Mouse (Mus musculus) neural tube, embryonic 15.5 days (tissue): Measurements from ENCODE around the gene Mrps6. TPM values are rescaled to one million over a fixed set of nuclear protein-coding genes. Genes with fewer than 3 reads are reported as not detected.

Experiments used
- ATAC-seq: fragments of 200-750 bp; cut with Nextera tagmentation; 2 replicates; pipeline ENCODE4 v1.8.0; 2017; ENCODE audit warnings: mild to moderate bottlenecking, moderate TSS enrichment, moderate library complexity; ENCODE audit not compliant: low FRiP score
- H3K27ac ChIP-seq: fragments of 300-500 bp; sonication (generic); replicated peaks from 2 replicates; pipeline ENCODE4 v1.5.1; 2015; ENCODE audit warnings: mild to moderate bottlenecking, inconsistent platforms
- H3K27me3 ChIP-seq: fragments of 300-500 bp; sonication (generic); replicated peaks from 2 replicates; pipeline ENCODE4 v1.6.1; 2015; ENCODE audit warnings: inconsistent platforms
- H3K36me3 ChIP-seq: fragments of 300-500 bp; sonication (generic); 2 replicates; pipeline ENCODE4 v1.6.1; 2015; ENCODE audit warnings: inconsistent platforms
- H3K4me1 ChIP-seq: fragments of 300-500 bp; sonication (generic); 2 replicates; pipeline ENCODE4 v1.6.1; 2015; ENCODE audit warnings: inconsistent platforms
- H3K4me2 ChIP-seq: fragments of 300-500 bp; sonication (generic); 2 replicates; pipeline ENCODE4 v1.6.1; 2015; ENCODE audit warnings: inconsistent platforms, mild to moderate bottlenecking, moderate library complexity
- H3K4me3 ChIP-seq: fragments of 300-500 bp; sonication (generic); replicated peaks from 2 replicates; pipeline ENCODE4 v1.5.1; 2015; ENCODE audit warnings: mild to moderate bottlenecking, inconsistent platforms
- H3K9ac ChIP-seq: fragments of 300-500 bp; sonication (generic); replicated peaks from 2 replicates; pipeline ENCODE4 v1.6.1; 2015; ENCODE audit warnings: mild to moderate bottlenecking, inconsistent platforms
- H3K9me3 ChIP-seq: fragments of 300-500 bp; sonication (generic); replicated peaks from 2 replicates; pipeline ENCODE4 v1.6.1; 2016; ENCODE audit warnings: inconsistent platforms
- WGBS: fragments of 180-500 bp; shearing (Covaris S2); methylation state at CpG from one replicate; pipeline ENCODE4 v1.1.7; 2015; ENCODE audit warnings: mixed read lengths; 5-methylcytosine and 5-hydroxymethylcytosine counted together
- polyA plus RNA-seq: library from polyadenylated mRNA; unstranded; fragments of >200 nt; fragmentation: Nextera tagmentation; extraction: Ambion mirVana; gene quantifications from 2 replicates; pipeline ENCODE4 v1.2.1, GENCODE M21; 2015

Mrps6 gene
- polyA plus RNA-seq, 1 experiment from 2014 or later: 180 TPM

DNA sequence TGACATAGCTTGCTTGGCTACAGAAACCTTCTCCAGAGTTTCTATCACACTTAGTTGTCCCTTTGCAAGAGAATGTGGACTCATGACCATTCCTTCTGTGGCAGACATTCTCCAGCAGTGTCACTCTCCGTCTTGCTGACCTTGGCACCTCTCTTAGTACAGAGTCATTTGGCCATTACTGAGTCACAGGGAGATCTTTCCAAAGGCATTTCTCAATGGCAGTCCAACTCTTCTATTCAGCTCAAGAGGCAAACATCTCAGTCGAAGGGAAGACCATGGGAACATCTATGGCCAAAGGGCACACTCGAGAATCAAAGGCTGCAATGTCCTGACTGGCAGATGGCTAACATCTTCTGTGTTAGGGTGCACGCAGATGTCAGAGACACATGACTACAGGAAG is 74.4 kb downstream of the Mrps6 start:
- H3K9me3 ChIP-seq: no peaks in the 10 kb centered on the region
- H3K36me3 ChIP-seq: no peaks in the 10 kb centered on the region
- no peak overlapping the region for H3K9ac ChIP-seq
- ATAC-seq: no peak
- H3K4me2 ChIP-seq: no peak overlapping the region
- no peak overlapping the region for H3K27ac ChIP-seq
- no peaks in the 10 kb centered on the region for H3K4me1 ChIP-seq
- no peak overlapping the region for H3K4me3 ChIP-seq
- no peaks in the 10 kb centered on the region for H3K27me3 ChIP-seq
- 91% methylated on average over 4 of the region's 4 CpGs for WGBS

DNA sequence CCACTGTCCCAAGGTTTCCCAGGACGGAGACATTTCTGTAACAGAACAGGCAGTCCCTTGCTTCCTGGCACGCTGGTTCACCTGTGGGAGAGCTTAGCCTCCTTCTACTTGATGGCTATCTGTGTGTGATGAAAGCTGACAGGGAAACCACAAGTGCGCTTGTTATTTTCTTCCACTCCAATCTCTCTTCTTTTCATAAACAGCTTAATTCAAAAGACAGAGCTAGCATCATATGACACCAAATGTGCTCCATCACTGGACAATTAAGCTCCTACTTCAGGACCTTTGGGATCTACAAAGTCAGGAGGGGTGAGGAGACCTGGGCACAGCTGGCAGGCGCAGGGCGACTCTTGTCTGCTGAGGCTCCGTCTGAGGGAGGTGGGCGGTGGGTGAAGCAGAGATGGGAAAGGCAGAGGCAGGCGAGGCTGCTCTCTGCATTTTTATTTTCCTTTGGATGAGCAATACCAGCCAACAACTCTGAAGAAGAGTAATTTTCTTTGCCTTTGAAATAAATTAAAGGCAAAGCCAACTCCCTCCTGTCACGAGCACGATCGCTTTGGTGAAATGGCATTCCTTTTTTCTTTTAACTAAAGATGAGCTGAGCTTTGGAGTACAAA is 76.2 kb downstream of the Mrps6 start:
- Histone ChIP-seq H3K27ac (no peak overlapping the region), H3K4me3 (no peak overlapping the region), H3K4me2 (no peak overlapping the region), H3K9me3 (no peaks in the 10 kb centered on the region), H3K36me3 (no peaks in the 10 kb centered on the region), H3K9ac (no peak overlapping the region), H3K4me1 (peaks cover 5% of the 10 kb centered on the region), H3K27me3 (no peaks in the 10 kb centered on the region)
- no peak for ATAC-seq
- 78% methylated on average over 11 of the region's 11 CpGs for WGBS

DNA sequence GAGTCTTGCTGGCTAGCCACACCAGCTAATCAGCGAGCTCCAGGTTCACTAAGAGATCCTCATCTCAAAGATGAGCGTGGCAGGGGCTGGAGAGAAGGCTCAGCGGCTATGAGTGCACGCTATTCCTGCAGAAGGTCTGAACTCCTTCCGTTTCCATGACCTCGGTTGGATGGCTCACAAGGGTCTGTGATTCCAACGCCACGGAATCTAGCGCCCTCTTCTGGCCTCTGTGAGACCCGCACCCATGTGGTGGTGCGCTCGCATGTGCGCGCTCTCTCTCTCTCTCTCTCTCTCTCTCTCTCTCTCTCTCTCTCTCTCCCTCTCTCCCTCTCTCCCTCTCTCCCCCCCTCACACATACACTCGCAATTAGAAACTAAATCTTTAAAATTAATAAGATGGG is 78.2 kb downstream of the Mrps6 start:
- WGBS: 93% methylated on average over 15 of the region's 15 CpGs
- Histone ChIP-seq H3K27ac (no peak overlapping the region), H3K27me3 (no peaks in the 10 kb centered on the region), H3K9me3 (no peaks in the 10 kb centered on the region), H3K4me3 (no peak overlapping the region), H3K4me2 (no peak overlapping the region), H3K9ac (no peak overlapping the region), H3K36me3 (no peaks in the 10 kb centered on the region), H3K4me1 (peaks cover 16% of the 10 kb centered on the region)
- no peak for ATAC-seq

DNA sequence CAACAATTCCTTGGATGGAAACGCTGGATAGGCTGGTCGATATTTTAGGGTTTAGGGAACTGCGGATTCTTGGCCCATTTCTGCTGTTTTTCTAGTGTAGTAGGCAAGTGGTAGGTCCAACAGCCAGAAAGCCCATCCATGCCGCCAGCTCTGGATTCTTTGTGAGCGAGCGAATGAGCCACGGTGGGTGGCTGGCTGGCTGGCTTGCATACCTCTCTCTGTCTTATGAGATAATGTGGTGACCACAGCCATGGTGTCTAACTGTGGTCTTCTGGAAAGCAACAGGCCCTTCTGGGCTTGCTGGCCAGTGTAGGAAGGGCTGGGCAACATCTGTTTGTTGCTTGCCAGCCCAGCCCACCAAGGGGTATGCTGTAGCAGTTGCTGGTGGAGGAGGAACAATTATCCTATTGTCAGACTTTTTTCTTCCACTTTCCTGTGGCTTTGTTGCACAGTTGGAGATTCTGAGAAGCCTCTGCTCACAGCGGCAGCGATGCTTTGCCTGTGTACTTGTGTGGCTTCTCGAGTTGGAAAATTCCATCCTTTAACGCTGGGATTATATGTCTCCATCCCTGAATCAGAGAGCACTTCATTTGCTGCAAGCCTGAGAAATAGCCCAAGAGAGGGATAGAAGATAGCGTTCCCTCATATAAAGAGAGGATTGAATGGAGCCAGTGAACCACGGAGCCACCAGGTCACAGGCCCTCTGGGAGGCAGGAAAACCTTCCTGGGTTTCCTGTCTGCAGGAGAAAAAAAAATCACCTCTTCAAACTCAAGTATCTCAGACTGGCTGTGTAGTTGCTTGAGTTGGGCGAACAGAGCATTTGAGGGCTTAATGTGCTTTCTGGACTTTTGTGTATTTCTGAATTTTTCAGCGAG is 81.6 kb downstream of the Mrps6 start:
- WGBS: 44% methylated on average over 15 of the region's 15 CpGs
- H3K4me2 ChIP-seq: no peak overlapping the region
- peaks cover 16% of the 10 kb centered on the region for H3K4me1 ChIP-seq
- no peaks in the 10 kb centered on the region for H3K36me3 ChIP-seq
- no peak for ATAC-seq
- H3K9me3 ChIP-seq: no peaks in the 10 kb centered on the region
- no peak overlapping the region for H3K4me3 ChIP-seq
- H3K27me3 ChIP-seq: no peaks in the 10 kb centered on the region
- no peak overlapping the region for H3K9ac ChIP-seq
- no peak overlapping the region for H3K27ac ChIP-seq

DNA sequence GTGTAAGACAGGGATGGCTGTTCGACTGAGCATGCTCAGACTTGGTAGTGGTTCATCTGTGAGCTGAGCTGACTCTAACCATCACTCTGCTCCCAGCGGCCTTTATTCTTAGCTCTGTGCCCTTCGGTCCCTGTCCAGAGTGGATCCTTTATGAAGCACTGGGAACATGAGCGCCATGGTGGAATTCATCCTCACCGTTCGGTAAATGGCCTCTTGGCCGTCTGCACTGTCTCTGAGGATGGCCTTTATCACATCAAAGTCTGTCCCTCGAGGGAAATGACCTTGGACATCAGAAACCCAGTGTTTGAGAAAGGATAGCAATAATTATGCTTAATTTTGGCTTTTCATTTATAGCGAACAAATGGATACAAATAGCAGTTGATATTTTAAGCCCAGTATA is 82.3 kb downstream of the Mrps6 start:
- Histone ChIP-seq H3K4me1 (peaks cover 16% of the 10 kb centered on the region), H3K4me2 (no peak overlapping the region), H3K9me3 (no peaks in the 10 kb centered on the region), H3K27ac (no peak overlapping the region), H3K9ac (no peak overlapping the region), H3K27me3 (no peaks in the 10 kb centered on the region), H3K36me3 (no peaks in the 10 kb centered on the region), H3K4me3 (no peak overlapping the region)
- WGBS: 69% methylated on average over 9 of the region's 9 CpGs
- ATAC-seq: no peak

DNA sequence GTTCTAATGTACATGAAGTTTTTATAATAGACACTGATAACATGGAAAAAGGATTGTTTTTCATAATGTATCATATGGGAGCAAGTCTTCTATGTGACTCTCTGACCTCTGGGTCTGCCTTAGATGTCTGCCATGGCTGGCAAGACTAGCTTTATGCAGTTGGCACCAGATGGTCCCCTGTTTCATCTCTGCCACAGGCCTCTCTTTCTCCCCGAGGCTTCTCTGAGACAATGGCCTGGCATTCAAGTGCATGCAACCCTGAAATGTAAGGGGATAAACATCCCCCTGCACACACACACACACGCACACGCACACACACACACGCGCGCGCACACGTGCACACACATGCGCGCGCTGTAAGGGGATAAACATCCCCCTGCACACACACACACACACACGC is 83.0 kb downstream of the Mrps6 start:
- Histone ChIP-seq H3K9me3 (no peaks in the 10 kb centered on the region), H3K27ac (no peak overlapping the region), H3K4me1 (peaks cover 16% of the 10 kb centered on the region), H3K9ac (no peak overlapping the region), H3K36me3 (no peaks in the 10 kb centered on the region), H3K4me2 (no peak overlapping the region), H3K4me3 (no peak overlapping the region), H3K27me3 (no peaks in the 10 kb centered on the region)
- WGBS: 78% methylated on average over 12 of the region's 12 CpGs
- ATAC-seq: no peak

DNA sequence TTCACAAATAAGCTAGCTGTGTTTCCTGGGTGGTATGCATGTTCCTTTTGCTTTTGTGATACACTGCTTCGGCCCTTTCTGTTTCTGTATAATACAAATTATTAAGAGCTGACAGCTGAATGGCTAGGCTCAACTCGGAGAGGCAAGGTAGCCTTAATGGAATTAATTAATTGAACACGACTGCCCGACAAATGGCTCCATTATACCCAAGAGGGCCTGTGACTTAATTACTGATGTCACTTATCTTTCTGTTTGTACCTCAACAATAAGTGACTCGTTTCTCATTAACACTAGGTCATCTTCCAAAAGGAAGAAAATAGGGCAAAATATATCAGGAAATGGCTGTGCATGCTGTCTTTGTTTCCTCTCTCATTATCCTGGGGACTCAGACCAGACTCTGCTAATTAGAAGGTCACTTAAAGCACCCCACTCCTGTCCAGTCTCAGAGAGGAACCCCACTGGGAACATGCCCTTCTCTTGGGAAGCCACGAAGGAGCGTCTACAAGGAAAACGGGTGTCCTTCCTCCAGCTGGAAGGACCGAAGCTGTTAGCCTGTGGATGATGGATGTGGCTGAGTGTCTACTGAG is 84.4 kb downstream of the Mrps6 start:
- WGBS: 42% methylated on average over 9 of the region's 9 CpGs
- H3K9me3 ChIP-seq: no peaks in the 10 kb centered on the region
- H3K9ac ChIP-seq: no peak overlapping the region
- peaks cover 16% of the 10 kb centered on the region for H3K4me1 ChIP-seq
- no peak overlapping the region for H3K27ac ChIP-seq
- H3K27me3 ChIP-seq: no peaks in the 10 kb centered on the region
- no peak overlapping the region for H3K4me2 ChIP-seq
- ATAC-seq: no peak
- no peak overlapping the region for H3K4me3 ChIP-seq
- H3K36me3 ChIP-seq: no peaks in the 10 kb centered on the region

DNA sequence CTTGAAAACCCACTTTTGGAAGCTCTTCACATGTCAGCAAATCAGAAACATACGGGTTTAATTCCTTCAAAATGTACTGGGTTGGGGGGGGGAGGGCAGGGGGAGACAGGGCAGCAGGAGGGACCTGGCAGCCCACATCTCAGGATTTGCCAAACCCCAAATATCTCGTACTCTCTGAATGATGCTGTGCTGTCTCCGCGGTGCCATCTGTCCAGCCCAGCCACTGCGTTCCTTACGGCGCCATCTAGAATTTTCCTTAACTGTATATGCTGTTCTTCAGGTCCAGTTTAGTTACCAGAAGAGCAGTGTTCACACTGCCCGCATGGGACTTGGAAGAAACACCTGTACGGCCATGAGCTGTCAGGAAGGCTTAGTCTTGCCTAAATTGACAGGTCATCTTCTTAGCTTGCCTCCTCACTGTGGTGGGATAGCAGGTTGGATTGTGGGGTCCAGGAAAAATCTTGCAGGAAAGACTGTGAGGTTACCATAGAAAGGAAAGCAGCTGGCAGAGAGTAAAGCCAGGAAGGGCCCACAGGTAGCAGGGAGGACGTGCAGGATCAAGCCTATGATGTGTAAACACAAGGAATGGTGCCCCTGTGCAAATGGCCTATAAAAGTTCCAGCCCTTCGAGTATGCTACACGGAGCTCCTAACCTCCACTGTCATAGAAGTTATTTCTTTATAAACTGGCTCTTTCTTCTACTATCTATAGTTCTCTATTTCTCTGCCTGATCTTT is 89.7 kb downstream of the Mrps6 start:
- H3K36me3 ChIP-seq: no peaks in the 10 kb centered on the region
- no peak overlapping the region for H3K9ac ChIP-seq
- H3K4me2 ChIP-seq: no peak overlapping the region
- no peak overlapping the region for H3K27ac ChIP-seq
- H3K9me3 ChIP-seq: no peaks in the 10 kb centered on the region
- no peak for ATAC-seq
- no peaks in the 10 kb centered on the region; the same call in 1 of the 2 replicates for H3K4me1 ChIP-seq
- no peak overlapping the region for H3K4me3 ChIP-seq
- 89% methylated on average over 12 of the region's 12 CpGs for WGBS
- no peaks in the 10 kb centered on the region for H3K27me3 ChIP-seq

DNA sequence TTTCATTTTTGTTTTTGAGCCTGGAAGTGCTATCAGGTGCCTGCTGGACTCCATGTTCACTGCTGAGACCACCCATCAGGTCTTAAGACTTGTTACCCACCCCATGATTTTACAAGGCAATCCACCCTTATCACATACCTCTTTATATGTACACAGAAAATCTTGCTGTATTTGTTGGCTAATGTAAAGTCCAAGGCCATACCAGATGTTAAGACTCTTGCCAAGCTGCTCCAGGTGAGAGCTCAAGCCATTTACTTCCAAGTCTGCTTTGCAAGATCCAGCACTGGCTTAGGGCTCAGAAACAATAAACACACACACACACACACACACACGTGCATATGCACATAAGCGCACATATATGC is 90.3 kb downstream of the Mrps6 start:
- Histone ChIP-seq H3K9me3 (no peaks in the 10 kb centered on the region), H3K4me2 (no peak overlapping the region), H3K9ac (no peak overlapping the region), H3K27me3 (no peaks in the 10 kb centered on the region), H3K36me3 (no peaks in the 10 kb centered on the region), H3K4me3 (no peak overlapping the region), H3K27ac (no peak overlapping the region), H3K4me1 (no peaks in the 10 kb centered on the region)
- 91% methylated on average over 2 of the region's 2 CpGs for WGBS
- no peak for ATAC-seq

DNA sequence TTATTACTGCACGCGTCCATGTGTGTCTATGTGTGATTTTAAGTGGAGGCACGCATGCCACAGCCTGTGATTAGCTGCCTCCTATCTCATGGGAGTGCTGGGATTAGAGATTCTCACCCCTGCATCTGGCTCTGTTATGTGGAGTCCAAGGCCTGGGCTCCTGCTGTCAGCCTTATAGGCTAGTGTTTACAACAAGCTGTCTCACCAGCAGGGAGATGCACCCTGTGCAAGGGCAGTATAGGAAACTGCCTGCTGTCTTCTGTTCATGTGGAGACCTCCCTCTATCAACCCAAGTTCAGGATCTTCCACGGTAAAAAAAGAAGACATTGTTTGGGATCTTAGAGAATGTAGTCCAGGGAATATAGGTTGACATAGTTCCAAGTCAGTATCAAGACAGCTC is 92.9 kb downstream of the Mrps6 start:
- Histone ChIP-seq H3K9me3 (no peaks in the 10 kb centered on the region), H3K4me1 (no peaks in the 10 kb centered on the region), H3K9ac (no peak overlapping the region), H3K27me3 (no peaks in the 10 kb centered on the region), H3K4me2 (no peak overlapping the region), H3K4me3 (no peak overlapping the region), H3K36me3 (no peaks in the 10 kb centered on the region), H3K27ac (no peak overlapping the region)
- no peak for ATAC-seq
- 46% methylated on average over 4 of the region's 4 CpGs for WGBS

DNA sequence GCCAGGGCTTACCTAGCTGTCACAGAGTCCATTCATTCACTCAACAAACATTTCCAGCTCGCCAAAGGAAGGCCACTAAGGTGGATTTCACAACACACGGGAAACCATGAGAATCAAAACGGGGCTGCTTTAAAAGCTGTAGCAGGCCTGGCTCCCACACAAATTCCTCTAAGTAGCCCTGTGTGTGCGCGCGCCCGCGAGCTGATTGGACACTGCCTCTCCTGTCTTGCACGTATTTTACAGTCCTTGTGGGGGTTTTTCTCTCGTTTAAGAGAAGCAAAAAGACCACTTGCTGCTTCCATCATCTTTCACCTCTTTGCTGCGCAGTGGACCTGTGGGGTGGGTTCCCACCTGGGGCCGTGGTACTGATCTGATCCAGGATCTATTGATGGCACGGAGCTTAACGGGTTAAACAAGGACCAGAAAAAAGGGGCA is 100.0 kb downstream of the Mrps6 start:
- H3K4me3 ChIP-seq: peak overlapping the region; percentile 48
- H3K4me1 ChIP-seq: peaks cover 18% of the 10 kb centered on the region
- peak overlapping the region; percentile 84 for H3K4me2 ChIP-seq
- peak overlapping the region; percentile 87 for H3K27ac ChIP-seq
- 5% methylated on average over 14 of the region's 14 CpGs for WGBS
- no peaks in the 10 kb centered on the region for H3K36me3 ChIP-seq
- peak overlapping the region; percentile 56 for H3K9ac ChIP-seq
- H3K9me3 ChIP-seq: no peaks in the 10 kb centered on the region
- ATAC-seq: peak; percentile 76
- no peaks in the 10 kb centered on the region for H3K27me3 ChIP-seq
